Mouse (Mus musculus) G1E (cell line): ENCODE measurements around the gene Nek1.

ENCODE experiments used
- CTCF ChIP-seq: IDR thresholded peaks from 2 replicates; pipeline ENCODE4 v1.5.1; 2012; ENCODE audit warnings: low read depth, low read length, inconsistent platforms, mixed read lengths
- GATA1 ChIP-seq: IDR thresholded peaks from 2 replicates; pipeline ENCODE4 v1.6.1; 2012; ENCODE audit warnings: borderline replicate concordance, low read length, inconsistent platforms, mixed read lengths
- GATA2 ChIP-seq: IDR thresholded peaks from 2 replicates; pipeline ENCODE4 v1.6.1; 2012; ENCODE audit warnings: low read depth, low read length, inconsistent platforms, borderline replicate concordance
- POLR2AphosphoS5 ChIP-seq: IDR thresholded peaks from 2 replicates; pipeline ENCODE4 v1.6.1; 2012; ENCODE audit warnings: low read depth, low read length, inconsistent platforms; ENCODE audit not compliant: insufficient replicate concordance
- TAL1 ChIP-seq: conservative IDR thresholded peaks from 2 replicates; pipeline ENCODE4 v1.6.1; 2012; ENCODE audit warnings: low read depth, low read length, inconsistent platforms, mixed read lengths

DNA sequence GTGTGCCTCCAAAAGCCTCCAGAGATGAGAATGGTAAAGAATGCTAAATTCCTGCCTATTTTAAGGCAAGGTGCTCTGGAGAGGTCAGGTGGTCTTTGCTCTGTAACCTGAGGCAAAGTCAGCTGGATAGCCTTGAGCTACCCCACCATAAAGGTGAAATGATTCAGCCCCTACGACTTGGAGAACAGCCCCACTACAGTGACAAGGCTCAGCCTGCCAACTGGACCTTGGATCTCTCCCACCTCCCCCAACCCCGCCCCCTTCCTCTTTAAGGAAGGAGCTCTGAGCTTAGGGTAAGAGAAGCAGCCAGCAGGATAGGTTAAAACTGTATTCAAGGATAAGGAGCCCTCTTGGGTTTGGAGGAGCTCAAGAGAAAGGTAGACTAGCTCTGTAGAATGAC lies 23.9 kb upstream of the Nek1 start:
- TF ChIP-seq CTCF (no peak), GATA1 (no peak), TAL1 (no peak), POLR2AphosphoS5 (no peak), GATA2 (no peak)
